Mouse (Mus musculus) mouse embryonic stem cell (cell line): ENCODE measurements around the gene Gm10128.
"Not testable (repeated sequence)": the region's sequence is repeated elsewhere in the genome, so short reads cannot be mapped to it uniquely, and the experiment has no call there.

Experiments used
- in situ Hi-C, 2 experiments: fragments of 300-500 bp; cut with MboI; formaldehyde crosslinking; loops; 1 replicate in 1 of 2; 3 replicates in 1 of 2; pipeline ENCODE4 v1.14.3; 2019 to 2020; ENCODE audit warnings: low sequenced_read_pairs in 2 of 2, low pct_unique_long_range_greater_than_20kb in 1 of 2, mixed read lengths in 1 of 2; ENCODE audit not compliant: unreplicated experiment in 1 of 2

Gm10128 gene

GRCm38 (mm10) chr14:7643872-7644271 is at the start of gene Gm10128:
TSS of gene Gm10128 (minus strand) at chr14:7643972.
- in situ Hi-C loops: not testable (repeated sequence)

DNA sequence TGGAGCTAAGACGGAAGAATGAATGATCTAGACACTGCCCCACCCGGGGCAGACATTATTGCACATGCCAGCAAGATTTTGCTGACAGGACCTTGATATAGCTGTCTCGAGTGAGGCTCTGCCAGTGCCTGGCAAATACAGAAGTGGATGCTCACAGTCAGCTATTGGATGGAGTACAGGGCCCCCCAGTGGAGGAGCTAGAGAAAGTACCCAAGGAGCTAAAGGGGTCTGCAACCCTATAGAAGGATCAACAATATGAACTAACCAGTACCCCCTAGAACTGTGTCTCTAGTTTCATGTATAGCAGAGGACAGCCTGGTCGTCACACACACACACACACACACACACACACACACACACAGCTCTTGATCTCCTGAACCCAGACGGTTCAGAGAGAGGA is 37.4 kb upstream of the Gm10128 start:
- in situ Hi-C loops: not testable (repeated sequence)

GRCm38 (mm10) chr14:7662491-7662890 is 18.7 kb upstream of the Gm10128 start:
- in situ Hi-C loops: not testable (repeated sequence)

- in situ Hi-C loops: not testable (repeated sequence)
Measured at GRCm38 (mm10) chr14:7658101-7659074, 14.6 kb upstream of the Gm10128 start.

DNA sequence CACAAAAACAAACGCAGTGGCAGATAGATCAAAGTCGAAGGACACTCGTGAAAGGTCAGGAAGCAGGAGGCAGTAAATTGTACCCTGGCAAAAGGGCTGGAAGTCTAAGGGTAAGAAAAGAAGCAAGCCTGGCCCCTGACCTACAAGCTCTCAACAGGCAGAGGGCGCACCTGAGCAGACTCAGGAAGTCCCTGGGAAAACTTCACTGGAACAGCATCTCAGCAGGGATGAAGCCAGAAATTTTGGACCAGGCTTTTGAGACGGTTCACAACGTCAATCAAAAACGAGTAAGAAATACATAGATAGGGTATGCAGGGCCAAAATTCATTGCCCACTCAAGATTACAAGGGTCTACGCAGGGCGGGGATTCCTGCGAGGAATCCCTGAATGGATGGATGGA is 13.7 kb upstream of the Gm10128 start:
- in situ Hi-C loops: not testable (repeated sequence)

DNA sequence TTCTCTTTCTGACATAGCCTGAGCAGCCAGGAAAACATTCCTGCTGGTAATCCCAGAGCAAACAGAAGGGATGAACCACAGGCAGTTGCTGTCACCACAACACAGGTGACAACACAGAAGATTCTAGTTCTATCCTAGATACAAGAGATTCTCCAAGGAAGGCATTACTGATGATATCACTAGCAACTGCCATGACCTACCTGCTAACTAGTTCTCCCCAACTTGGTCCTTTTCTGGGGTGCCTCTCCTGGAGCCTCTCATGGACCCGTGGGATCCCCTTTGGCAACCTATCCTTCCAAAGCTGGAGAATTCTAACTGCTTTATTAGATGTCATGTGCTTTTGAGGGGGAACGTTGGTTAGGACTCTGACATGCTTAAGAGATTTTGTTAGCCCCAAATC is 48.3 kb downstream of the Gm10128 start, which contains the start of gene Gm10338:
Gene Gm10338, minus strand, starts transcription at position 101 of the 400 bp plus-strand sequence.
- in situ Hi-C loops: not testable (repeated sequence)
